Mouse (Mus musculus) ES-Bruce4 (cell line): ENCODE data around the gene Foxf1.

Source experiments
- CTCF ChIP-seq: IDR thresholded peaks from one replicate; pipeline ENCODE4 v1.8.1; 2011; ENCODE audit warnings: low read depth, low read length
- EP300 ChIP-seq: IDR thresholded peaks from 2 replicates; pipeline ENCODE4 v1.6.1; 2011; ENCODE audit warnings: low read depth, low read length; ENCODE audit not compliant: insufficient read depth
- POLR2A ChIP-seq: IDR thresholded peaks from one replicate; pipeline ENCODE4 v1.8.1; 2011; ENCODE audit warnings: low read length; ENCODE audit not compliant: insufficient read depth

GRCm38 (mm10) chr8:121092627-121093026, 8.4 kb downstream of the Foxf1 start:
- TF ChIP-seq CTCF (peak; percentile 89), EP300 (no peak), POLR2A (no peak)
